Mouse (Mus musculus) cerebellum, adult 2 months (tissue): ENCODE data around the gene Tmem101.

ENCODE experiments used
- CTCF ChIP-seq: fragments of 200-500 bp; IDR thresholded peaks from 2 replicates; pipeline ENCODE4 v1.5.1; 2011; ENCODE audit warnings: low read depth, mild to moderate bottlenecking, control low read depth, low read length, moderate library complexity, borderline replicate concordance; ENCODE audit not compliant: insufficient read depth
- POLR2A ChIP-seq: fragments of 200-500 bp; IDR thresholded peaks from 2 replicates; pipeline ENCODE4 v1.6.1; 2011; ENCODE audit warnings: low read length, control low read depth, borderline replicate concordance; ENCODE audit not compliant: insufficient read depth

GRCm38 (mm10) chr11:102184253-102184645 lies 28.0 kb upstream of the Tmem101 start:
- no peak for TF ChIP-seq CTCF
- TF ChIP-seq POLR2A, result no peak
